Comparison of ENCODE assay signal across 8 mouse cellular contexts in genomic region chr4:57153068-57153835, GRCm38 (mm10). TPM values are rescaled to one million over a fixed set of nuclear protein-coding genes. Genes with fewer than 3 reads are reported as not detected.
A peak's percentile ranks its signal among the peaks of the same experiment; 100 is the strongest.
DNase-seq lines count a peak whose midpoint lies in the region; ATAC-seq and TF ChIP-seq lines count a peak whose summit lies in the region.

No protein-coding gene starts in this region.

- H3K4me2 ChIP-seq in midbrain, postnatal 0 days (ENCODE audit: low read depth, low read length, poor library complexity, severe bottlenecking) = no peak overlapping the region
- 0 out of 2 replicates have a peak overlapping the region, but pooled peaks have one; percentile 17 for H3K4me2 ChIP-seq in forebrain, embryonic 15.5 days (replicated peaks)
- H3K4me2 ChIP-seq in lung, postnatal 0 days (replicated peaks; ENCODE audit: low read depth, low read length) = peak overlapping the region; percentile 40

- no peak for TF ChIP-seq CTCF in midbrain, postnatal 0 days (IDR thresholded peaks at IDR 0.05)
- no peak for TF ChIP-seq CTCF in lung, postnatal 0 days (IDR thresholded peaks at IDR 0.05)
- TF ChIP-seq CTCF in thymus, adult 2 months (IDR thresholded peaks at IDR 0.05; ENCODE audit: borderline replicate concordance, control insufficient read depth, extremely low read depth, insufficient read depth, low read length, poor library complexity) = no peak

- peaks cover 13% of the 10 kb centered on the region; the same call in 1 of the 2 replicates for H3K27me3 ChIP-seq in midbrain, embryonic 10.5 days (ENCODE audit: low read depth, poor library complexity, severe bottlenecking)
- H3K27me3 ChIP-seq in midbrain, postnatal 0 days (ENCODE audit: insufficient read depth, low read length) = no peaks in the 10 kb centered on the region
- no peaks in the 10 kb centered on the region for H3K27me3 ChIP-seq in forebrain, embryonic 15.5 days
- H3K27me3 ChIP-seq in lung, postnatal 0 days (replicated peaks; ENCODE audit: insufficient read depth, low read length) = no peaks in the 10 kb centered on the region
- H3K27me3 ChIP-seq in thymus, adult 2 months (ENCODE audit: control insufficient read depth, insufficient read depth, low read length) = no peaks in the 10 kb centered on the region; the same call in 1 of the 2 replicates

- H3K36me3 ChIP-seq in midbrain, embryonic 10.5 days = no peaks in the 10 kb centered on the region
- H3K36me3 ChIP-seq in midbrain, postnatal 0 days (ENCODE audit: insufficient read depth, low read length) = no peaks in the 10 kb centered on the region
- no peaks in the 10 kb centered on the region for H3K36me3 ChIP-seq in forebrain, embryonic 15.5 days
- no peaks in the 10 kb centered on the region for H3K36me3 ChIP-seq in lung, postnatal 0 days (ENCODE audit: insufficient read depth, low read length)
- H3K36me3 ChIP-seq in thymus, adult 2 months (ENCODE audit: control insufficient read depth, insufficient read depth, low read length) = no peaks in the 10 kb centered on the region

- H3K4me3 ChIP-seq in midbrain, embryonic 10.5 days = no peak overlapping the region
- H3K4me3 ChIP-seq in midbrain, postnatal 0 days (ENCODE audit: low read depth, low read length) = no peak overlapping the region
- H3K4me3 ChIP-seq in forebrain, embryonic 15.5 days = no peak overlapping the region
- no peak overlapping the region for H3K4me3 ChIP-seq in lung, postnatal 0 days (ENCODE audit: low read depth, low read length)
- no peak overlapping the region for H3K4me3 ChIP-seq in thymus, adult 2 months (ENCODE audit: control insufficient read depth, insufficient read depth, low read length)

- ATAC-seq in midbrain, postnatal 0 days (ENCODE audit: low FRiP score) = no peak
- ATAC-seq in forebrain, embryonic 15.5 days (replicated peaks) = peak; percentile 71
- ATAC-seq in hematopoietic stem cell, adult 5-6 weeks (replicated peaks in 1 of 2; ENCODE audit: insufficient read depth in 1 of 2, low FRiP score in 2 of 2, low TSS enrichment in 1 of 2, low read depth in 1 of 2, poor library complexity in 2 of 2, severe bottlenecking in 2 of 2) = peak; percentile 12 to 56; a peak in 1 of 4 replicates
- peak; percentile 80 for ATAC-seq in lung, postnatal 0 days

- H3K9ac ChIP-seq in midbrain, postnatal 0 days (replicated peaks; ENCODE audit: low read length, poor library complexity, severe bottlenecking) = no peak overlapping the region
- H3K9ac ChIP-seq in forebrain, embryonic 15.5 days (replicated peaks) = no peak overlapping the region
- H3K9ac ChIP-seq in lung, postnatal 0 days (replicated peaks; ENCODE audit: low read depth) = 0 out of 2 replicates have a peak overlapping the region, but pooled peaks have one; percentile 19

- 5% methylated on average over 9 of the region's 9 CpGs for WGBS in midbrain, embryonic 10.5 days
- 10% methylated on average over 9 of the region's 9 CpGs for WGBS in midbrain, postnatal 0 days
- 0% methylated on average over 9 of the region's 9 CpGs for WGBS in forebrain, embryonic 15.5 days
- WGBS in lung, postnatal 0 days = 11% methylated on average over 9 of the region's 9 CpGs
- 43% methylated on average over 9 of the region's 9 CpGs for WGBS in thymus, adult 2 months

- TF ChIP-seq EP300 in lung, postnatal 0 days (IDR thresholded peaks at IDR 0.05) = no peak

- H3K4me1 ChIP-seq in midbrain, embryonic 10.5 days = peaks cover 16% of the 10 kb centered on the region
- no peaks in the 10 kb centered on the region for H3K4me1 ChIP-seq in midbrain, postnatal 0 days (ENCODE audit: insufficient read depth, low read length)
- peaks cover 11% of the 10 kb centered on the region for H3K4me1 ChIP-seq in forebrain, embryonic 15.5 days
- H3K4me1 ChIP-seq in lung, postnatal 0 days (ENCODE audit: insufficient read depth, low read depth, low read length) = no peaks in the 10 kb centered on the region
- no peaks in the 10 kb centered on the region for H3K4me1 ChIP-seq in thymus, adult 2 months (replicated peaks; ENCODE audit: control insufficient read depth, insufficient read depth, low read length)

- H3K9me3 ChIP-seq in midbrain, embryonic 10.5 days (replicated peaks) = no peaks in the 10 kb centered on the region
- no peaks in the 10 kb centered on the region for H3K9me3 ChIP-seq in midbrain, postnatal 0 days (ENCODE audit: low read length)
- H3K9me3 ChIP-seq in forebrain, embryonic 15.5 days = no peaks in the 10 kb centered on the region
- H3K9me3 ChIP-seq in lung, postnatal 0 days (ENCODE audit: low read length) = no peaks in the 10 kb centered on the region

- no peak for DNase-seq in midbrain, embryonic 10.5 days (ENCODE audit: low spot score)
- no peak for DNase-seq in midbrain, postnatal 0 days (ENCODE audit: low spot score)
- DNase-seq in lung, postnatal 0 days (ENCODE audit: low spot score) = peak; percentile 81
- DNase-seq in ovary, postnatal 10 days (ENCODE audit: low spot score) = no peak
- no peak for DNase-seq in thymus, adult 2 months
- DNase-seq in cerebellum, postnatal 10 days = no peak

- H3K27ac ChIP-seq in midbrain, embryonic 10.5 days (replicated peaks) = peak overlapping the region; percentile 78
- no peak overlapping the region for H3K27ac ChIP-seq in midbrain, postnatal 0 days (ENCODE audit: low read depth, low read length)
- no peak overlapping the region for H3K27ac ChIP-seq in forebrain, embryonic 15.5 days (replicated peaks)
- peak overlapping the region; percentile 84 for H3K27ac ChIP-seq in lung, postnatal 0 days (ENCODE audit: low read length)
- no peak overlapping the region for H3K27ac ChIP-seq in thymus, adult 2 months (ENCODE audit: control insufficient read depth, insufficient read depth, low read length)

- no peak for TF ChIP-seq POLR2A in thymus, adult 2 months (IDR thresholded peaks at IDR 0.05; ENCODE audit: control insufficient read depth, extremely low read depth, insufficient read depth, low read length, poor library complexity)

RNA-seq across cellular contexts. Expression of gene Epb41l4b, which starts 10.0 kb away (rescaled TPM):
- 0.37 and 0.52 TPM in 2 replicates for polyA plus RNA-seq in midbrain, embryonic 10.5 days (2016; fragmentation: Nextera tagmentation; extraction: Ambion mirVana)
- total RNA-seq in midbrain, postnatal 0 days (2014; rRNA removed) = 12.3 and 14.9 TPM in 2 replicates
- polyA plus RNA-seq in midbrain, postnatal 0 days (2015; fragmentation: Nextera tagmentation; extraction: Ambion mirVana) = 3.1 and 3.2 TPM in 2 replicates
- polyA plus RNA-seq in forebrain, embryonic 15.5 days (2015; fragmentation: Nextera tagmentation; extraction: Ambion mirVana) = 0.69 and 0.77 TPM in 2 replicates
- total RNA-seq in hematopoietic stem cell, adult 5-6 weeks (2017) = 36.3 and 44.5 TPM in 2 replicates
- polyA plus RNA-seq in lung, postnatal 0 days (2015; fragmentation: Nextera tagmentation; extraction: Ambion mirVana) = 10.3 and 10.6 TPM in 2 replicates
- 9.2 and 10.7 TPM in 2 replicates for polyA plus RNA-seq in thymus, adult 2 months (2012; rRNA removed)

Comparison
In these comparisons a context has a peak if more than half of its experiments do, and no peak if none do; other contexts are left out.
1. H3K27ac ChIP-seq: peak in midbrain, embryonic 10.5 days (single experiment) and lung, postnatal 0 days (single experiment); none in midbrain, postnatal 0 days (single experiment), forebrain, embryonic 15.5 days (single experiment) and thymus, adult 2 months (single experiment).